Mouse (Mus musculus): ENCODE measurements around the gene Kat7. TPM values are rescaled to one million over a fixed set of nuclear protein-coding genes. Genes with fewer than 3 reads are reported as not detected.

The Kat7 gene
- polyA plus RNA-seq, 1 experiment from 2014 or later, result 25.0 TPM

GRCm38 (mm10) chr11:95319506-95319905, 9.5 kb upstream of the Kat7 start:
- Histone ChIP-seq H3K4me2 (replicated peaks; ENCODE audit: low read depth) (no peak overlapping the region), H3K27ac (replicated peaks) (no peak overlapping the region), H3K9me3 (ENCODE audit: control insufficient read depth, low read length) (no peaks in the 10 kb centered on the region), H3K36me3 (ENCODE audit: control insufficient read depth, insufficient read depth, low read length) (no peaks in the 10 kb centered on the region), H3K4me3 (ENCODE audit: low read depth, low read length) (no peak overlapping the region), H3K4me1 (replicated peaks; ENCODE audit: control insufficient read depth, insufficient read depth) (no peaks in the 10 kb centered on the region), H3K9ac (ENCODE audit: low read length) (no peak overlapping the region), H3K27me3 (ENCODE audit: control insufficient read depth, insufficient read depth, low read length) (no peaks in the 10 kb centered on the region)
- 51% methylated on average over 1 of the region's 1 CpGs for WGBS
- DNase-seq (ENCODE audit: low spot score), result no peak
- TF ChIP-seq CTCF (IDR thresholded peaks at IDR 0.05; ENCODE audit: low read depth) (peak; percentile 64), EP300 (optimal IDR thresholded peaks at IDR 0.05) (no peak)
- ATAC-seq (ENCODE audit: low FRiP score, low TSS enrichment), result 0 out of 2 replicates have a peak, but pooled peaks have one; percentile 10

- Histone ChIP-seq H3K4me1 (replicated peaks; ENCODE audit: control insufficient read depth, insufficient read depth) (no peaks in the 10 kb centered on the region), H3K36me3 (ENCODE audit: control insufficient read depth, insufficient read depth, low read length) (no peaks in the 10 kb centered on the region), H3K9ac (ENCODE audit: low read length) (no peak overlapping the region), H3K27me3 (ENCODE audit: control insufficient read depth, insufficient read depth, low read length) (no peaks in the 10 kb centered on the region), H3K27ac (replicated peaks) (no peak overlapping the region), H3K9me3 (ENCODE audit: control insufficient read depth, low read length) (no peaks in the 10 kb centered on the region), H3K4me3 (ENCODE audit: low read depth, low read length) (no peak overlapping the region), H3K4me2 (replicated peaks; ENCODE audit: low read depth) (no peak overlapping the region)
- no peak for TF ChIP-seq CTCF (IDR thresholded peaks at IDR 0.05; ENCODE audit: low read depth)
- DNase-seq (ENCODE audit: low spot score), result peak; percentile 41
- WGBS, result 51% methylated on average over 9 of the region's 9 CpGs
- 0 out of 2 replicates have a peak, but pooled peaks have one; percentile 38 for ATAC-seq (ENCODE audit: low FRiP score, low TSS enrichment)
Observed at GRCm38 (mm10) chr11:95318116-95318515, 8.1 kb upstream of the Kat7 start.

- TF ChIP-seq CTCF (IDR thresholded peaks at IDR 0.05; ENCODE audit: low read depth) (no peak), EP300 (optimal IDR thresholded peaks at IDR 0.05) (no peak)
- H3K9me3 ChIP-seq (ENCODE audit: control insufficient read depth, low read length), result no peaks in the 10 kb centered on the region
- 68% methylated on average over 7 of the region's 7 CpGs for WGBS
- H3K4me2 ChIP-seq (replicated peaks; ENCODE audit: low read depth), result no peak overlapping the region
- no peaks in the 10 kb centered on the region for H3K27me3 ChIP-seq (ENCODE audit: control insufficient read depth, insufficient read depth, low read length)
- H3K27ac ChIP-seq (replicated peaks), result no peak overlapping the region
- ATAC-seq (ENCODE audit: low FRiP score, low TSS enrichment), result no peak
- H3K4me3 ChIP-seq (ENCODE audit: low read depth, low read length), result no peak overlapping the region
- no peak for DNase-seq (ENCODE audit: low spot score)
- H3K36me3 ChIP-seq (ENCODE audit: control insufficient read depth, insufficient read depth, low read length), result no peaks in the 10 kb centered on the region
- peaks cover 4% of the 10 kb centered on the region; the same call in 1 of the 2 replicates for H3K4me1 ChIP-seq (replicated peaks; ENCODE audit: control insufficient read depth, insufficient read depth)
- H3K9ac ChIP-seq (ENCODE audit: low read length), result no peak overlapping the region
Observed at GRCm38 (mm10) chr11:95315215-95315955, 5.3 kb upstream of the Kat7 start.

DNA sequence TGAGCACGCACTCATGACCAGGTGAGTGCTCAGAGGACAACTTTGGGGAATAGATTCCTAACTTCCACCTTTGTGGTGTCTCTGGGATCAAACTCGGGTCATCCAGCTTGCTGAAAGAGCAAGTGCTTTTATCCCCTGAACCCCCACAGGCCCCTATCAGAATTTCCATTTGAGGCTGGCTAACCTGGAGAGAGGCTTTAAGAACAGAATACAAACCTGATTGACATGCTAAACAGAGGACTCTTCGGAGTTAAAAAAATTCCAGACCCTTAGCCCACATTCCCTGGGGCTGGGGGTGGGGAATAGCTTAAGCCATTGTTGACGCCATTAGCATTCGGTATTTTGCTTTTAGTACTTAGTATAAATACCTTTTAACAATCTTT, 1.4 kb upstream of the Kat7 start:
- Histone ChIP-seq H3K4me1 (replicated peaks; ENCODE audit: control insufficient read depth, insufficient read depth) (peaks cover 4% of the 10 kb centered on the region; the same call in 1 of the 2 replicates), H3K4me3 (ENCODE audit: low read depth, low read length) (peak overlapping the region; percentile 98; the same call in 1 of the 2 replicates), H3K27ac (replicated peaks) (0 out of 2 replicates have a peak overlapping the region, but pooled peaks have one; percentile 89), H3K9me3 (ENCODE audit: control insufficient read depth, low read length) (no peaks in the 10 kb centered on the region), H3K27me3 (ENCODE audit: control insufficient read depth, insufficient read depth, low read length) (no peaks in the 10 kb centered on the region), H3K4me2 (replicated peaks; ENCODE audit: low read depth) (peak overlapping the region; percentile 65; the same call in 1 of the 2 replicates), H3K9ac (ENCODE audit: low read length) (peak overlapping the region; percentile 50; the same call in 1 of the 2 replicates), H3K36me3 (ENCODE audit: control insufficient read depth, insufficient read depth, low read length) (no peaks in the 10 kb centered on the region)
- DNase-seq (ENCODE audit: low spot score), result no peak
- TF ChIP-seq EP300 (optimal IDR thresholded peaks at IDR 0.05) (no peak), CTCF (IDR thresholded peaks at IDR 0.05; ENCODE audit: low read depth) (no peak)
- ATAC-seq (ENCODE audit: low FRiP score, low TSS enrichment), result no peak
- WGBS, result 34% methylated on average over 5 of the region's 5 CpGs

DNA sequence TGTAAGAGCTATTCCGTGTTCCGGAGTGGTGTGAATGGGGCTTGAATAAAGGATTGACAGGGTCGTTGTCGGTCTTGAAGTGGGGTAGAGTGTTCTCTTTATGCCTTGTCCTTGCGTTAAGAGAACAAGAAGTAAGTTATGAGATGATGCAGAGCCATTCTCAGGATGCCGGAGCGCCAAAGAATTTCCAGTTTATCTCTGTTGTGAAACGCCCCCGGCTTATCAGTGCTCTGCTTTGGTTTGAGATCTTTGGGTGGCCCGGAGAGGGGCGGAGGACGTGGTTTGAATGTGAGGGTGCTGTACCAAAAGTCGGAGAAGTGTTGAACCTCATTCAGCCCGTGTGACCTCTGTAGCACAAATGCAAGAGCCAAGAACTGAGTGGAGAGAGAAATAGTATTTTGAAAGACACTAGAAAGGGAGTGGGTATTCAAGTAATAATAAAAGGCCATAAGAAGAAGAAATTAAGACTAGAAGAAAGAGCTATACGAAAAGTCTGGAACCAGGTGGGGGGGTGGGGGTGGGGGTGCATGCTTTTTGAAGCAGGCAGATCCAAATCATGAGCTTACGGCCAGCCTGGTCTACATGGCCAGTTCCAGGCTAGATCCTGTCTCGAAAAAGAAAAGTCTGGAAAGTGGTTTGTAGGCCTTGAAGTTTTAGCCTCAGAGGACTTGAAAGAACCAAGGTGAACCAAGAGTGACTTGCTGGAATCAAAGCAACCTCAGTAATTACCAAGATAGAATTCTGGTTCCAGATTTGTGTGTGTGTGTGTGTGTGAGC, 790 bp upstream of the Kat7 start:
- Histone ChIP-seq H3K27ac (replicated peaks) (peak overlapping the region; percentile 89), H3K27me3 (ENCODE audit: control insufficient read depth, insufficient read depth, low read length) (no peaks in the 10 kb centered on the region), H3K4me1 (replicated peaks; ENCODE audit: control insufficient read depth, insufficient read depth) (peaks cover 4% of the 10 kb centered on the region; the same call in 1 of the 2 replicates), H3K4me3 (ENCODE audit: low read depth, low read length) (peak overlapping the region; percentile 98), H3K9me3 (ENCODE audit: control insufficient read depth, low read length) (no peaks in the 10 kb centered on the region), H3K36me3 (ENCODE audit: control insufficient read depth, insufficient read depth, low read length) (0 out of 2 replicates have a peak, but pooled peaks cover under 1% of the 10 kb centered on the region), H3K4me2 (replicated peaks; ENCODE audit: low read depth) (peak overlapping the region; percentile 65), H3K9ac (ENCODE audit: low read length) (peak overlapping the region; percentile 50)
- TF ChIP-seq EP300 (optimal IDR thresholded peaks at IDR 0.05), result no peak
- TF ChIP-seq CTCF (IDR thresholded peaks at IDR 0.05; ENCODE audit: low read depth), result no peak
- ATAC-seq (ENCODE audit: low FRiP score, low TSS enrichment), result no peak
- DNase-seq (ENCODE audit: low spot score), result no peak
- WGBS, result 6% methylated on average over 17 of the region's 17 CpGs

All from stomach, postnatal 0 days (tissue).